Mouse (Mus musculus) 3T3-L1 (cell line): ENCODE results near the gene C1qtnf5.
A peak's percentile ranks its signal among the peaks of the same experiment; 100 is the strongest.

Experiments
- DNase-seq: peaks from one replicate; pipeline ENCODE4 v3.0.0-alpha.2; 2015; ENCODE audit warnings: low read depth, low spot score

The C1qtnf5 gene

DNA sequence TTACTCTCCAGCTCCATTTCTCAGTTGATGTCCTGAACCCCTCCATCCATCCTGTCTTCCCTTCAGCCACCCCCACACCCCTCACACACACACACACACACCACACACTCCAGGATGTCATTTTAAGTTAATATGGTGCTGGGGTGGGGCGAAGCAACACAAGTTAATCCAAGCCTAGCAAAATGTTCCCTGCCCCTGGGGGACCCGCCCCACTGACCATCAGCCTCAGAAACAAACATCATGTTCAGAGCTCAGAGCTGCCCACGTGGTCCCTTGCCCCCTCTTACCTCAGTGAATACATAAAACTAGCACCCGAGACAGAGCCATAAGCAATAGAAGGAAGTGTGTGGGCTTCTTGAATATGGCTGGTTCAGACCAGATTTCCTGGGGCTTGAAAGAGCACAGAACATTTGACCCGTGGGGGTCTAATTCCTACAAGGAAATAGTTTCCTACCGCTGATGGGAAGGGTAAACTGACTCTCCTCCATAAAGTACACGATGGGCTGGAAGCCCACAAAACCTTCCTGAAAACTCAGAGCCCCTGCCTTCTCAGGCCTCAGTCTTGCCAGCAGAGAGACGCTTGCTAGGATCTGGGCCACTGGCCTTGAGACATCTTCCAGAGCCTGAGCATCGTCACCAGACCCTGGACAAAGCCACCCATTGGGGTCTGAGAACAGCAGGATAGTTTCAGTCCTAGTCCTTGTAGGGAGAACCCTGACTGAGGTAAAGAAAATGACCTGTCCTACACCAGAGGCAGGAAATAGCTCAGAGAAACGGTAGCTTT, 26.9 kb upstream of the C1qtnf5 start:
- DNase-seq: no peak

DNA sequence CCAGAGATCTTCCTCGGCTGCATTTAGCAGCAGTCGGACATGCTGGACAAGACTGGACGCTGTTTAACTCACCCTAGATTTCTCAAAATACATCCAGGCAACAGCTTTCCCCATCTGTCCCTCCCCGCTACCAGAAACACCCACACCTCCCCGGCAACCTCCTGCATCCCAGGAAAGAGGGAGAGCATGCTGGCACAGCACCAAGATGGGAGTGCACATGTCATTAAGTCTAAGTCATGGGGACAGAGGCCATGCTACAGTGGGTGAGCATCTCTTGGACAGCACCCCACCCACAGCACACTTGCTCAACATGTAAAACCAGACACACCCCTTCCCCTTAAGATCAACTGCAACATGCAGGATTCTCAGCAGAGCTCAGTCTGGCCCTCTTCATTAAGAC, 26.1 kb upstream of the C1qtnf5 start:
- no peak for DNase-seq

DNA sequence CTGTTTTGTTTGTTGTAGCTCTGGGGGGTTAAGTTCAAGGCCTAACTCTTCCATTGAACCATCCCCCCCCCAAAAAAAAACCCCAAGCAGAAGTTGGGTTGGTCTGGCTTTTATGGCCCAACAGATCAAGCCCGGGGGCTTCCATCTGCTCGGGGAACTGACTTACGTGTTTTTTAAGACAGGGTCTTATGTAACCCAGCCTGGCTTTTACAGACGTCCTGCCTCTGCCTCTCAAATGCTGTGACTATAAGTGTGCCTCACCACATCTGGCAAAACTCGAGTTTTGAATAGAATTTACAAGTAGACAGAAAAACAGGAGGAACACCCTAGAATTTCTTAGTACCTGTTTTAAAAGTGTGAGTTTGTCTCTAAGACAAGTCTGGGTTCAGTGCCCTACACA, 25.5 kb upstream of the C1qtnf5 start:
- DNase-seq: no peak

DNA sequence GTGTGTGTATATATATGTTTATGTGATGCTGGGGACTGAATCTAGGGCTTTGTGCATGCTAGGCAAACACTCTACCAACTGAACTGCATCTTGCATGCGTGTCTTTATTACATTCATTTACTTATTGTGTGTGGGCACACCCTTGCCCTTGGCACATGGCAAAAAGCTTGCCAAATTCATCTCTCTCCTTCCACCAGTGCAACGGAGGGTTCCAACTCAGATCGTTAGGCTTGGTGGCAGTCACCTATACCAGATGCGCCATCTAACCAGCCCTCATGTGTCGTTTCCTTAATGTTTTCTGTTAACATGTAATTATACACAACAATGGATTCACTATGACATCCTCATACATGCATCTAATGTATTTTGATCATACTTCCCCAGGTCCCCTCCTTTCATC, 24.8 kb upstream of the C1qtnf5 start:
- no peak for DNase-seq

DNA sequence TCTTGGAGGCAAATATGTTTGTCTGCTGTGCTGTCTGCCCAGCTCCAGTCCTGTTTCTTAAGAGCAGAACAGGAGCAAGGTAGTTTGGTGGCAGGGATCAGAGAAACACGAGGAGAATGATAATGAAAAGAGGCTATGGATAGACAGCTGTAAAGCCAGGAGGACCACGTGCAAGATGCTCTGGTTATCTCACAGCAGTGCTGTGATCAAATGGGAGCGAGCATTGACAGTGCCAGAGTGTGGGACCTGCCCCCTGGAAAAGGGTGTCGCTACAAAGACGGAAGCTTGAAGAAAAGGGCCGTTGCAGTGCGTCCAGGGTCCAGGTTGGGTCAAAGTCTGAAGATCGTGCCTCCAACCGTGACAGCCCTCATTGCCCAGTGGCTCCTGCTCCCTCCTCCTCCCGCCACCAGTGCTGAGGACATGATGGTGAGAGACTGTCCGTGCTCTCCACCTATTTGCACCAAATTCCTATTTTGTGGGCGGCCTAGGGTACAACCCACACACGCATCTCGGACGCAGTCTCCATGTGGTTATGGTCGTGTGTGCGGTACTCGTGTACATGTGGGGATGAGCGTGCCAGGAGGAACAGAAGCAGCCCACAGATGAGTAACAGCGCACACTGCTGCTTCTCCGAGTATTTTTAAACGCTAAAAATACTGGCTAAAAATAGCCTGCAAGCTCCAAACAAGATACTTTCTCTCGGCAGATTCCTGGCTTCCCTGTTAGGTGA, 23.5 kb upstream of the C1qtnf5 start:
- DNase-seq: no peak

DNA sequence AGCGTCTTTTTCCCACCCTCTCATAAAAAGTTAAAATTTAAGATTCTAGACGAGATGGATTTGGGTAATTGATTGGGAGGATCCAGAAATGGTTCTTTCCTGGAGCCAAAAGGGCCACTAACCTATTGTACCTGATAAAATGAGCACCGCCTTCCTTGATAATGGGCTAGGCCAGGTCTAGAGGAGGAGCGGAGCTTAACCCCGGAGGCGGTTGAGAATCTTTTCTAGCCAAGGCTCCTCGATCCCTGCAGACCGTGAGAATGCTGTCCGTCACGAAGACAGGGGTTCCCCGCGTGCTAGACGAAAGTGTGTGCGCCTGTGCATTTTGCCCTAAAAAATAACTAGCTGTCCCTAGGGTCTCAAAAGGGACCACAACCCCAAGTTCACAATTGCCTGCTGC, 22.8 kb upstream of the C1qtnf5 start:
- DNase-seq: no peak

DNA sequence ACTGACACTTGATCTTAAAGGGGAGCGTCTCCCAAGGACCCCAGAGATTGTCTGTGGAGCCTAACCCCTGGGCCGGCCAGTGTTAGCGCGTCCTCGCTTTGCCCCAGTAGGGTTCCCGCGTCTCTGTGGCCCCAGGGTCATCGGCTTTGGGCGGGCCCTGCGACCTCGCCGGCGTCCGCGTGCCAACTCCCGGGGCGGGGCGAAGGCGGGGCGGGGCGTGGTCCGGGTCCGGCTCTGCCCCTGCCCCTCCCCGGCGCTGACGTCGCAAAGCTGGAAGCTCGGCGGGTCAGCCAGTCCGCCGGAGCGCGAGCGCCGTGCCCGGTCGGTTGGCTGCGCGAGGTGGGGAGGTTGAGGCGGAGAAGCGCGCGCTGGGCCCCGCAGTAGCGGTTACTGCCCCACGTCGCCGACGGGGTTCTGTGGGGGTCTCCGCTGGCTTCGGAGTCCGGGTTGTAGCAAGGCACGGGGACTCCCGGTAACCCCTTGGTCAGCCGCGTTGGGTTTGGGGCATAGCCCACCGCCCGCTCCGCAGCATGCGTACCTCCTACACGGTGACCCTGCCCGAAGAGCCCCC, 22.3 kb upstream of the C1qtnf5 start:
- no peak for DNase-seq

DNA sequence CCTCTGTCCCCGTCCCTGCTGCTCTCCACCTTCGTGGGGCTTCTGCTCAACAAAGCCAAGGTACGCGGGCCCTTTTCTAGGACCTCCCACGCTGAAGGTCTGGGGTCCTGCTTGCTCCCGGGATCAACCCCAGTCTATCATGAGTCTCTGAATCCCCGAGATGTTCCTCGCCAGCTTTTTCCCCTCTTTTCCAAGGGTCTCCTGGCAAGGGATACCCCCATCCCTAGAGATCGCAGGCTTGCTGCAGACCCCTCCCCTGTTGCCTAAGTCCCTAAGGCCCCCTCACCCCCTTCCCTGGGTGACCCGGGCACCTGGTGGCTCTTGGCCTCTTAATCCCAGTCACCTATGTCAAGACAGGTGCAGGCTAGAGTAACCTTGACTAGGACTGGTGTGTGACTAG, 21.8 kb upstream of the C1qtnf5 start:
- no peak for DNase-seq

DNA sequence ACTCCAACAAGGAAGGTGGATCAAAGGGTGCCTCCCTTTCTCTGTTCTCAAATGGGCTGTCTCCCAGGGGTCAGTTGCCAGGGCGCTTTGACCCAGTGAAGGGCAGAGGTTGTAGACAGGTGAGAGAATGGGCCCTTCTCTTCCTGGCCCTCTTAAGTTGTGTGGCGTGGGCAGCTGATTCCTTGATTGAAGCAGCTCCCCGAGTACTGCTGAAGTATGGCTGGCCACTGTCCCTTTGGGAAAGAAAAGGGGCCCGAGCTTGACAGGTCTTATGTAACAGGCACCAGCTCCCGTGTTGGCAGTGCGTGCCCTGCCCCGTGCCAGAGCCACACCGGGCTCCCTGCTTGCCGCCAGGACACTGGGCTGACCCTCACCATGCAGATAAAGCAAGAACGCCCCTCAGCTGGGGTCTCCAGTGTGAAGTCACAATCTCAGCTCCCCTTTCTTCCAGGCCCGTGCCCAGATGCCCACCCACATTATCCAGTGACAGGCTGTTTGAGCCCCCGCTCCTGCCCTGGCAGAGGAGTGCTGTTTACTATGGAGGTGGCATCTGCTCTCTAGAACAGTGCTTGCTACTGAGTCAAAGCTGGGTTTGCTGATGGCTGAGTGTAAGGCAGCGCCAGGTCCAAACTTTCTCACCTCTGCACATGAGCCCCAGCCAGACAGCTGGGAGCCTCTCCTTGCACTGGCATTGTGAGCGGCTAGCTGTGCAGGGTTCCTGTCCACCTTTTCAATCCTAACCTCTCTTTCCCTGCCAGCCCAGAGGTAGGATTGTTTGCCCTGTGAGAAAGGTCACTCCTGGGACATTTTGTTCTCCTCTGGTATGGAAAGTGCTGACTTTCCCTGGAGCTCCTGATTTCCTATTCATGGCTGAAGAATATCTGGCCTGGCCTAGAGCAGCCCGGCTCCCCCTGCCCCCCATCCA, 21.0 kb upstream of the C1qtnf5 start:
- DNase-seq: no peak

DNA sequence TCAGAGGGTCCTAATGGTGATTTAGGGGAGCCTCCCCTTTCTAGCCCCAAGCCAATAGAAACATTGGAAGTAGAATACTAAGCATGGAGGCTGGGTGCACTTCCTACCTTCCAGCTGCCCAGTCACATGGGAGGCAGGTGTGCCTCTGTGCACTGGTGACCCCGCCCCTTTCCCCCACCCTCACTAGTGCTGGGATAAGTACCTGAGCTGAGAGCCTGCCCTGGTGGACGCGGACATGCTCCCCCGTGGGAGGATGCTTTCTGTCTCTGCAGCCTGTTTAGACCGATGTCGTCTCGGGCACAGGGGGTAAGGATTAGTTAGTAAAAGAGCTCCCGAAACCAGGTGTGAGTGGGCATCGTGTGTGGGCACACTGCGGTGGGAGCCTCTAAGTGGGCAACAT, 20.1 kb upstream of the C1qtnf5 start:
- DNase-seq: no peak

DNA sequence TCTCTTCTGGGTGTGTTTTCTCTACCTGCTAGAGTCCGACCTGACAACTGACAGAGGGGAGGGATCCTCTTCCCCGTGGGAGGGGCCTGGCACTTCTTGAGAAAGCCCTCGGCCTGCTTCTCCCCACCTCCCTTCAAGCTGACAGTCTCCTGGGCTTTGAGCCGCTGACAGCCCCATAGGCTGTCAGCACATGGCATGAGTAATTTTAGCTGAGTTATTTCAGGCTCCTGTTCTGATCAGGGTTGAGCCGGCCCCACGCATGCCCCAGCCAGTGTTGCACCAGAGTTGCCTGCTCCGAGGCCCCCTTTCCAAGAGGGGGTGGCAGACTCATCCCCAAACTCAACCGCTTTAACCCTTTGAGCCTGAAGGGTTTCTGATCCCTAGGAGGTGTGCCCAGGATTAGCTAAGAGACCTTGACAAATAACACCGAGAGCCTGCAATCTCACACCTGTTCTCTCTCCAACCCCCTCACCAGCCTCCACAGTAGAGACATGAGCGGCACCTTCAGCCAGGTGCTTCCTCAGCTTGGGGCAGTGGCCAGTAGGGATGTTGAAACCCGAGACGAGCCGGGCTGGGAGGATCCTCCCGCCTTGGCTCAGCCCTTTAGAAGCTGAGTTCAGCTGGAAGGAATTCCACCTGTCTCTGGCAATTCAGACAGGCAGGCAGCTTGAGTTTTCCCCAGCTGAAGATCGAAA, 19.1 kb upstream of the C1qtnf5 start:
- peak; percentile 68 for DNase-seq

DNA sequence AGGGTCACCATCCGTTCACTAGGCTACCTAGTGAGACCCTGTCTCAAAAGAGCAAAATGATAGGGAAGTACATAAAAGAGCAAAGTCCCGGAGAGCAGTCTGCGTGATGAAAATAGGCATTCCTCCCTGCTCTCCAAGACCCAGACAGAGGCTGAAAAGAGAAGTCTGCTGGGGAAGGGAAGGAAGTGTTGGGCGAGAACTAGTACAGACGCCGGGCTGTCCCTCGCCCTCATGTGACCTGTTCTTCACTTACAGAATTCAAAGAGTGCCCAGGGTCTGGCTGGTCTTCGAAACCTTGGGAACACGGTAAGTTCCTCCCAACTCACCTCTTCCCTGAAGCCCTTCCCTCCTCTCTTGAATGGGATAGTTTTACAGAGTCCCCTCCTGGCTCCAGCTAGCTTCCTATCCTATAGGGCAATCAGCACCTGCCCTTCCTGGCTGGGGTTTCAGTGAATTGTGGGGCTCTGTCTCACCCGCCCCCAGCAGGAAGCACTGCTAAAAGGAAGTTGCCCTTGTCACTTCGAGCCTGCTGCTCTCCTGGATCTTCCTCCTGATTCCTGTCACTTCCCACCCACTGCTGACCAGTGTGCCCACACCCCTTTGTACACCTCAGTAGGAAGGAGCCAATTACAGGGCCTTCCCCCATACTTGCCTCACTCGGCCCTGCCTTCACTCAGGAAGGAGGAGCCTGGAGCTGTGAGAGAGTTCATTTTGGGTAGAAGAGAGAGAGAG, 18.0 kb upstream of the C1qtnf5 start:
- no peak for DNase-seq

DNA sequence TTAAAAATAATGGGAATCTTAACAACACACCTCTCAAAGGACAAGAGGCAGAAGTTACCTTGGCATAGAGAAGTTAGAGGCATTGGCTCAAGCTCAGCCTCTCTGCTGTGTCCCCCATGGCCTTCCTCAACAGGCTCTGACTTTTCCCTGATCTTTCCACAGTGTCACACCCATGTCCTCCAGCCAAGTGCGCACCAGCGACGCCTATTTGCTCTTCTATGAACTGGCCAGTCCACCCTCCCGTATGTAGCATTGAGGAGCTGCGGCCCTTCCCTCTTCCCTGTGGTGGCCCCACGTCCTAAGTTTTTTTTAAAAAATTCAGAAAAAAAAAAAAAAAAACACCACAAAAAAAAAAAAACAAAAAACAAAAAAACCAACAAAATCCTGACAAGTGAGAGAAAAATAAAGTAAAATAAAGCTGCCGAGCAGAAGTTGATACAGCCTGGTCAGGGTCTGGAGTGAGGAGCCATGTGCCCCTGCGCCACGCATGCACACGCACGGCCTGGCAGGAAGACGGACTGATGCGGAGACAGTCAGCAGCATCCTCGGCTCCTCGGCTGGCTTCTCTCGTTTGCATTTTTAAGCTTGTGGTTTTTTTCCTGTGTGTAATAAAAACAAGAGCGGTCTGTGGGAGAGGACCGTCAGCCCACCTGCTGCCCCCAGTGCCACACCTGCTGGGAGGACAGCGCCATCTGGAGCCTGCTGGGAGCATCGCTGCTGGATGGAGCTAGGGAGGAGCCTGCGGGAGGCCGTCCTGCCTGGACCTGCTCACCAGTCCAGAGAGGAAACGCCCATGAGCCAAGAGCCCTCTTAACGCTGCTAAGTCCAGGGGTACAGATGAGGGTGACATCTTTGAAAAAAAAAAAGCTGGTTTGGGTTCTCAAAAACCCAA, 13.2 kb upstream of the C1qtnf5 start:
- no peak for DNase-seq

DNA sequence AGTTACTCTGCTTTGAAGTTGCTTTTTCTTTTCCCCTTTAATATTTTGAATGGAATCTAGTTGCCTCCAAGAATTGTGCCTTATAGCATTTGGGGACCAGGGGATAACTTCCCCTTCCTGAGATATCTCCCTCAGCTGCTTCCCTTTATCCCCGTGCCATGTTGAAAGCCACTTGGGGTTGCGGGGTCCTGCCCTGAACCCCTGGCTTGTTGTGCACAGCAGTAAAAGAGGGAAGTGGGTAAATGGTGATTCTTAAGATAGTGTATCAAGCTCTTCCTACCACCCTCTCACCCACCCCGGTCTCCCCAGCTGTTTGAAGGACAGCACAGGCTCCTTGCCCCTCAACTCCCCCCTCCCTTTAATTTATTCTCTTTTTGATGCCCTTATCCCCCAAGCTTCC, 12.3 kb upstream of the C1qtnf5 start:
- DNase-seq: no peak

DNA sequence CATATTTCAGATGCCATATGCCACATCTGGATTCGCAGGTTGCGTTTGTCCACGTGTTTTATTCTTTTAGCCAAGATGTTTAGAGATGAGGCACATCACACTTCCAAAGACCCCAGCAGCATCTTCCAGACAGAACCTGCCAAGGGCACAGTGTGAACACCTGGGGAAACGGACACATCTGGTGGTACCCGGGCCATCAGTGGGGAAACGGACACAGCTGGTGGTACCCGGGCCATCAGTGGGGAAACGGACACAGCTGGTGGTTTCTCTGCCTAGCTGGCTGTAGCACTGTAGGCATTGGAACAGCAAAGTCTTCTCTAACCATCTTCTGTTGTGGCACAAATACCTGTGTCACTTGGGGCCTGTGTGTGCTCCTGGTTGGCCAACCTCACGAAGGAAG, 11.3 kb upstream of the C1qtnf5 start:
- DNase-seq: no peak

DNA sequence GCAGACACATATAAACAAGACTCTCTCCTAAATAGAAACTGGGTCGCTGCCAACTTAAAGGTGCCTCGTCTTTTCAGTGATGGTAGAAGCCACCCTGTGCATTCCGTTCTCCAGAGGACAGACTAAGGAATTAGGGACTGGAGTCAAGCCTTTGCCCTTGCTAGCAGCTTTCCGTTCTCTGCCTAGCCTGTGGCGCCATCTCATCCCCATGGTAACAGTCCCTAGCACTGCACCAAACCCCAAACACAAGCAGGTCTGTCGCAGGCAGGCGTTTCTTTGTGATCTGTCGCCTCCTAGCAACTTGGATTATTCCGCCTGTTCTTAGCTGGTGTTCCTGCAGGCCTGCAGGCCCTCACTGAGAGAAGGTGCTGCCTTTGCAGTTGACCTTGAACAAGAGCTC, 10.5 kb upstream of the C1qtnf5 start:
- no peak for DNase-seq

DNA sequence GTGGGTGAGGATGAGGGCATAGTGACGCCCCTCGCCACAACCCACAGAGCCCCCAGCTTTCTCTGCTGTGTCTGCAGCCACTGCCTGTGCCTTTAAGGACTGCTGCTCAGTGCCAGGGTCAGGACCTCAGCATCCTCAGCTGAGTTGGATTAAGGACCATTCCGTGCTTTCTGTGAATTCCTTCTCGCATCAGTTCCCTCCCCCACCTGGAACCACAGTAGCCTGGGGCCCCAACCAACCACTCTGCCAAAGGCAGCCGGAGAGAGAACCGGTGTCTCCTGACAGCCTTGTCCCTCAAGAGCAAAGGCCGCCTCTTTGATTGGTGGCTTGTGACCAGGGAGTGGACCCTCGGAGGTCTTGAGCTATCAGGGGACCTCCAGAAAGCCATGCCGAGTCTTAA, 5.6 kb upstream of the C1qtnf5 start, which contains the start of gene Mfrp:
Gene Mfrp, plus strand, starts transcription at position 240 of the 400 bp plus-strand sequence.
- DNase-seq: no peak

DNA sequence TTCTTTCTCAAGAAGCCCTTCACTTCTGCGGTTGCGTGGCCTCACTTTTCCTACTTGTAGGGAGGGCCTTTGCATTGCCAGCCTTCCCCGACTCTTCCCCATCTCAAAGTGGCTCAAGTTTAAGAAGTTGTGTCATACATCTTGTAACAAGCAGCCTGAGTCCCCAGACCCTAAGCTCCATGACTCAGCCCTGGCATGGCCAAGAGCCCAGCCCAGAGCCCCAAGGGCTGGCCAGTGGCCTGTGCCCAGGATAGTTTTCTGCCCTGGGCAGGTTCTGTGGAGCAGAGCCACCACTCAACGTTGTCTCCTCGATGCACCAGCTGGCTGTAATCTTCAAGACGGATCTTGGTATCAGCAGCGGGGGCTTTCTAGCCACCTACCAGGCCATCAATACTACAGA, 2.2 kb upstream of the C1qtnf5 start:
- peak; percentile 48 for DNase-seq

DNA sequence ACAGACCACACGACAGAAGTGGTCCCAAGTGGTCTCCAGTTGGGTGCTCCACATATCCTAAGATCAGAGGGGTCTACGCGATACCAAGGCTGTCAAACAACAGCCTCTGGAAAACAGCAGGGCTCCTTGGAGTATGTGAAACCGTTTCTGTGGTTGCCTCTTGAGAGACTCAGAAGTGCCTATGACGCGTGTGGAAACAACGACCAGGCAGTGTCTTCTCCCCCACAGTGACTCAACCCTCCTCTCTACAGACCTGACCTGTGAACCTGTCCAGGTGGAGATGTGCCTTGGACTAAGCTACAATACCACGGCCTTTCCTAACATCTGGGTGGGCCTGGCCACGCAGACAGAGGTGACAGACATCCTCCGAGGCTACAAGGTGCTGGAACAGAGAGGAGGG, 1.3 kb upstream of the C1qtnf5 start:
- DNase-seq: peak; percentile 60

DNA sequence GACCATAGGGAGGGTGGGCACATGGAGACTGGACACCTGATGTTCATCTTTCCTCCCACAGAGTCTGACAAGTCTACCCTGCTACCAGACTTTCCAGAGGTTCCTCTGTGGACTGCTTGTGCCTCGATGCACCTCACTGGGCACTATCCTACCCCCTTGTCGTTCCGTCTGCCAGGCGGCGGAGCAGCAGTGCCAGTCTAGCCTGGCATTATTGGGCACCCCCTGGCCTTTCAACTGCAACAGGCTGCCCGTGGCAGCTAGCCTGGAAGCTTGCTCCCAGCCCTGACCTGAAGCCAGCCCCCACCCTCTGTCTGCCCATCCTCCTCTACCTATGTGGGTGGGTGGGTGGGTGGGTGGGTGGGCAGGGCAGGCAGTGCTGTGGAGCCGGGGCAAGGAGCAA, 863 bp upstream of the C1qtnf5 start:
- no peak for DNase-seq
